Mouse (Mus musculus): ENCODE measurements around the gene Sympk.

The Sympk gene

GRCm38 (mm10) chr7:19024096-19024506, at the start of gene Sympk:
TSS of gene Sympk (plus strand) at chr7:19024377.
- in situ Hi-C loops (cut with MboI; ENCODE audit: unreplicated experiment in 2 of 2), result loop anchor here in 1 of 2 experiments (5.0 kb wide), 1 partner anchor 127 kb away; no protein-coding TSS in a partner anchor

- in situ Hi-C loops (cut with MboI; ENCODE audit: unreplicated experiment in 2 of 2), result no loop called here
Observed at GRCm38 (mm10) chr7:18978381-18978780, 45.8 kb upstream of the Sympk start.

GRCm38 (mm10) chr7:18986503-18986902, 37.7 kb upstream of the Sympk start:
- in situ Hi-C loops (cut with MboI; ENCODE audit: unreplicated experiment in 2 of 2), result loop anchor here in 1 of 2 experiments (10.0 kb wide), 1 partner anchor 72 kb away; the partner anchor contains the start of gene Ccdc61

GRCm38 (mm10) chr7:18987100-18987499, 37.1 kb upstream of the Sympk start, which contains the start of gene Nanos2:
TSS of gene Nanos2 (plus strand) at chr7:18987400.
- in situ Hi-C loops (cut with MboI; ENCODE audit: unreplicated experiment in 2 of 2), result loop anchor here in 1 of 2 experiments (10.0 kb wide), 1 partner anchor 72 kb away; the partner anchor contains the start of gene Ccdc61

DNA sequence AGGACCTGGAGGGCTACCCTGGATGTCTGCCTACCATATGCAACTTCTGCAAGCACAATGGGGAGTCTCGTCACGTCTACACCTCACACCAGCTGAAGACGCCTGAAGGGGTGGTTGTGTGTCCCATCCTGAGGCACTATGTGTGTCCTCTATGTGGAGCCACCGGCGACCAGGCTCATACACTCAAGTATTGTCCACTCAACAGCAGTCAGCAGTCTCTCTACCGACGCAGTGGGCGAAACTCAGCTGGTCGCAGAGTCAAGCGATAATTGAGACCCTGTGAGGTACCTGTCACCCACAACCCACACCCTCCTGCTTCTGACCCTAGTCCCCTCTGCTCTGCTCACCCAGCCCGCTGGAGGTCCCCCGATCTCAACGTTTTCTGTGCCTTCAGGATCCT, 36.4 kb upstream of the Sympk start:
- in situ Hi-C loops (cut with MboI; ENCODE audit: unreplicated experiment in 2 of 2), result loop anchor here in 1 of 2 experiments (10.0 kb wide), 1 partner anchor 73 kb away; the partner anchor contains the start of gene Ccdc61

DNA sequence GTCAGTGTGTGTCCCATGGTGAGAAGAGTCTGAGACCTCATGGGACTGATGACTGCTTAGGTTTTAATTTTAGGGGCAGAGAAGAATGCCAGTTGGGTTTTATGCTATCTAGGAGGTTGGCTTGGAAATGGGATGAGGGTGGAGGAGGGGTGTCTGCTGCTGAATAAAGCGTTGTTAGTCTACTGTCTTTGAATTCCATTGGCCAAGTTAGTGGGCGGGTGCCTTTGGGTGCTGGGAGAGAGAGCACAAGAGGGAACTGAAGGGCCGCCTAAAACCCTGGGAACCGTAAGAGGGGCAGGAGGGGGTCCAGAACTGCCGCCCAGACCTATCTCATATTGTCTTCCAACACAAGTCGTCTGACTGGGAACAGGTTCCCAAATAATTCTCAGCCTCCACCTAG, 35.4 kb upstream of the Sympk start:
- in situ Hi-C loops (cut with MboI; ENCODE audit: unreplicated experiment in 2 of 2), result loop anchor here in 1 of 2 experiments (10.0 kb wide), 1 partner anchor 74 kb away; the partner anchor contains the start of gene Ccdc61

- in situ Hi-C loops (cut with MboI; ENCODE audit: unreplicated experiment in 2 of 2), result loop anchor here in 1 of 2 experiments (10.0 kb wide), 1 partner anchor 75 kb away; the partner anchor contains the start of gene Ccdc61
Observed at GRCm38 (mm10) chr7:18989995-18990394, 34.2 kb upstream of the Sympk start.

DNA sequence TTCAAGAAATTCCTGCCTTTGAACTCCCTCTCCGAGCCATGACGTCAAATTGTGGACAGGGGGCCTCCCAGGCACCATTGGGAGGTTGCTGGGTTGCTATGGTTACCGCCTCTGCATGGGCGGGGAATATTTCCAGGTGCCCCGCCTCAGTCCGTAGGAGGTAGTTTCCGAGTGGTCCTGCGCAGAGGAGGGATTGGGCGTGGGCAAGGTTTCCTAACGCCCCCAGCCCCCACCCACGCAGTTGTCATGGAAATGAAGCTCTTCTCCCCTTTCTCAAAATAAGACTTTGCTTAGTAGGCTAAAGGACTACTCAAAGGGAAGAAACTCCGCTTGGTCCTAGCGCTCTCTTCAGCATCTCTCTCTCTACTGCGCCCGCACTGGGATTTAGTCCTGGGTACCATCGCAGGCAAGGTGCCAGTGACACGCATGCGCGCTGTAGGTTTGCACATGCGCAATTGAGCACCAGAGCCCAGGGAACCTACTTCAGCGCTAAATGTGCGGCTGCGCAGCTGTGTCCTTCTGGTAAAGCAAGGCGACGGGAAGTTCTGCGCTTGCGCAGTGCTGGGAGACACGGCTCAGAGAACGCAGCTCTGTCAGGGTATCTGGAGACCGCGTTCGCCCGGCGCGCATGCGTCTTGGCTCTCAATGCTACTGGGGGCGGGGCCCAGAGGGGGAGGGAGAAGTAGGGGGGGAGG, 33.4 kb upstream of the Sympk start, which contains the start of gene Mypop:
Gene Mypop, plus strand, starts transcription at position 645 of the 695 bp plus-strand sequence.
- in situ Hi-C loops (cut with MboI; ENCODE audit: unreplicated experiment in 2 of 2), result no loop called here

- in situ Hi-C loops (cut with MboI; ENCODE audit: unreplicated experiment in 2 of 2), result no loop called here
Observed at GRCm38 (mm10) chr7:18991660-18992293, 32.4 kb upstream of the Sympk start.

GRCm38 (mm10) chr7:18992294-18992675, 31.9 kb upstream of the Sympk start:
- in situ Hi-C loops (cut with MboI; ENCODE audit: unreplicated experiment in 2 of 2), result no loop called here

DNA sequence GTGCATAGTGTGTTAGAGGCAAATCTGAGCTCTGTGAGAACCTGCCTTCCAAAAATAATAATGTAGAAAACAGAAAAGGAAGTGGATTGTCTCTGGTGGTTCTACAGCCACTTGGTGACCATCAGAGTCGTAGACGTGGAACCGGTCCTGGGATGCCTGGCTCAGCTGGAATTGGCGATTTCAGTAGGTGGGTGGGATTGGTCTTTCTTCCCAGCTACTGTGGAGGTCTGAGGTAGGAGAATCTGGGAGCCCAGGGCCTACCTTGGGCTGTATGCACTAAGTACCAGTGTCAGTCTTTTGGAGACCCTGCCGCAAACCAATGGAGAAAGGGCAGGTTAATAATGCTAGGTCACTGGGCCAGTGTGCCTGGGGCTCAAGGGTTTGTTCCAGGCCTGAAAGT, 31.1 kb upstream of the Sympk start:
- in situ Hi-C loops (cut with MboI; ENCODE audit: unreplicated experiment in 2 of 2), result no loop called here

GRCm38 (mm10) chr7:18998835-18999234, 25.3 kb upstream of the Sympk start:
- in situ Hi-C loops (cut with MboI; ENCODE audit: unreplicated experiment in 2 of 2), result no loop called here

DNA sequence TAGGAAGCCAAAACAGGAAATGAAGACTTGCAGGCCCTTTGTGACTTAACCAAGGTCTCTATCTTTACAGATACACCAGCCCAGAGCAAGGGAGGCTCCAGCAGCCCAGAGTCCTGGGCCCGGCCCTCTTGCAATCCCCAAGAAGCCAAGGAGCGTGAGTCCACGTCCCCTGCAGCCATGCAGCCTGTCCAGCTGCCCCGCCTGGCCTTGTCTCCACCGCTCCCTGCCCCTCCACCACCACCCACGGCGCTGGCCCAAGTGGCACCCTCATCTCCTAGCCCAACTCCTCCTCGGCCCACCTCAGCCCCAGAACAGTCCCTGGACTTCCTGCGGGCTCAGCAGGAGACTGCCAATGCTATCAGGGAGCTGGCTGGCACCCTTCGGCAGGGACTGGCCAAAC, 23.8 kb upstream of the Sympk start:
- in situ Hi-C loops (cut with MboI; ENCODE audit: unreplicated experiment in 2 of 2), result no loop called here

DNA sequence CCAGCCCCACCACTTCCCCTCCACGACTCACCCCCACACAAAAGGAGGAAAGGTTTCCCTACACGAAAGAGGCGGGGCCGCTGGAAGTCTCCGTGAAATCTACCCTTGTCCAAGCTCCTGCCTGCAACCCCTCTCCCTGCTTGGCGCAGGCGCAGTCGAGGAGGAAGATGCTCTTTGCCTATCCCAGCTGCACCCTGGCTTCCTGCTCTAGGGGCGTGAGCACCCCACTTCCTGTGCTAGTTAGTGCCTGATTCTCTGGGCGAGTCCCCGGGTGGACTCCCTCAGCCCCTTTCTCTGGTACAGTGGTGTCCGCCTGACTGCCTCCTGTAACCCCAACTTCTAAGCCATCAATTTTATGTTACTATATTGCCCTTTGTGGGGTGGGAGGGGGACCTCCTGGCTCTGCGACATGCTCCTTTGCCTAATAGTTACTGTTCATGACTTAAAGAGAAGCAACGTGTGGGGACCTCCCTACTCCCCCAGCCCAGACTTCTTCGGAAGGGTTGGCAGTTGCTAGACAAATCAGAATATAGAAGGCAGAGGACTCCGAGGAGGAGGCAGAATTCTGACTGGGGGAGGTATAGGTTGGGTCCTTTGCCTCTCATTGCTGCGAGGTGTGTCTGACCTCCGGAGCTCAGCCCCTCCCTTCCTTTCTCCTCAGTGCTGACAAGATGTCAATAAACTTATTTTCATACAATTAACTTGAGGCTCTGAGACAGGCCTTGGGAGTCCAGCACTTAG, 22.9 kb upstream of the Sympk start:
- in situ Hi-C loops (cut with MboI; ENCODE audit: unreplicated experiment in 2 of 2), result no loop called here

DNA sequence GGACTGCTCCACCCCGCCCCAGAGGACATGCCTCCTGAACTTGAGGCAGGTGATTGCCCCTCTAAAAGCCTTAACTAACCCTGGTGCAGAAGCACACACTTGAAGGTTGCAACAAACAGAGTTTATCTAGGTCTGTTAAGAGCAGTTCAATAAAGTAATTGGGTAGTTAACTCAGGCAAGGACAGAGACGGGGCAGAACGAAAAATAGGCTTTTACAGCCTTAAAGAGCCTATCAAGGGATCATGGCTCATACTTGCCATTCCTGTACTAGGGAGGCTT, 22.4 kb upstream of the Sympk start:
- in situ Hi-C loops (cut with MboI; ENCODE audit: unreplicated experiment in 2 of 2), result no loop called here

DNA sequence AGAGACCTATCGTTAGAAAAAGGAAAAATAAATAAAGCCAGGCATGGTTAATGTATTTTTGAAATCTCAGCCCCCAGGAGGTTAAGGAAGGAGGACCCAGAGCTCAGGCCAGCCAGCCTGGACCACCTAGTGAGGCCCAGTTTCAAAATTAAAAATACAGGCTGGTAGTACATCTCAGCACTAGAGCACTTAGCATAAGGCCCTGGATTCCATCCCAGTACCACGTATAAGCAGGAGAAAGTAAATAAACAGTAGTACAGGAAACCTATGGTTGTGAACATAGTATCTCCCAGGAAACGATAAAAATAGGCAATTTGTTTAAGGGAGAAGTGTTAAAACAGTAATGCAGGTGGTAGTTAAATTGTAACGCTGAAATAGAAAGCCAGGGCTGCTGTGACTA, 22.1 kb upstream of the Sympk start:
- in situ Hi-C loops (cut with MboI; ENCODE audit: unreplicated experiment in 2 of 2), result no loop called here

DNA sequence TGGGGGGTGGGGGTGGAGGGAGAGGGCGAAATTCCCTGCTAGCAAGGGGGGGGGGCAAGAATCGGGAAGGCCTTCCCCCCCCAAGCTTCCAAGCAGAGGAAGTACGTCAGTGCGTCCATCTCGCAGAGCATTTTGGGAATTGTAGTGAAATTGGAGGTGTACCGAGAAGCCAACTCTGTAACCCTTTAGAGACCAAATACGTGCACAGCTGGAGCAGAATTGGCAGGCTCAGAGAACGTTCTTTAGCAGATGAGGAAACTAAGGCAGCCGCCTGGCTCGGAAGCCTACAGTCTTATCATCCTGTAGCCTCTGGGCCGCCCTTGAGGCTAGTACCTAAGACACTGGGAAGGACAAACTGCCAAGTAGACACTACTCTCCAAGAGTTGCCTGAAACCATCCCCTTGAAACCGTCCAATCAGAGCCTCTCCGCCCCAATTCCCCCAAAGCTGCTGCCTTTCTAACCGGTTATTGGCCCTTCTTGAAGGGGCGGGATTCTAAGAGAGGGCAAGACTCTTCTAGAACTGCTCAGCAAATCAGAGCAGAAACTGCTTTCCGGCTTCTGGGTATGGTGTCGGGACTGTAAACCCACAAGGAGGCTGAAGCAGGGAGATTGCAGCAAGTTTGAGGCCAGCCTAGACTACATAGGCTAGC, 21.2 kb upstream of the Sympk start:
- in situ Hi-C loops (cut with MboI; ENCODE audit: unreplicated experiment in 2 of 2), result no loop called here

DNA sequence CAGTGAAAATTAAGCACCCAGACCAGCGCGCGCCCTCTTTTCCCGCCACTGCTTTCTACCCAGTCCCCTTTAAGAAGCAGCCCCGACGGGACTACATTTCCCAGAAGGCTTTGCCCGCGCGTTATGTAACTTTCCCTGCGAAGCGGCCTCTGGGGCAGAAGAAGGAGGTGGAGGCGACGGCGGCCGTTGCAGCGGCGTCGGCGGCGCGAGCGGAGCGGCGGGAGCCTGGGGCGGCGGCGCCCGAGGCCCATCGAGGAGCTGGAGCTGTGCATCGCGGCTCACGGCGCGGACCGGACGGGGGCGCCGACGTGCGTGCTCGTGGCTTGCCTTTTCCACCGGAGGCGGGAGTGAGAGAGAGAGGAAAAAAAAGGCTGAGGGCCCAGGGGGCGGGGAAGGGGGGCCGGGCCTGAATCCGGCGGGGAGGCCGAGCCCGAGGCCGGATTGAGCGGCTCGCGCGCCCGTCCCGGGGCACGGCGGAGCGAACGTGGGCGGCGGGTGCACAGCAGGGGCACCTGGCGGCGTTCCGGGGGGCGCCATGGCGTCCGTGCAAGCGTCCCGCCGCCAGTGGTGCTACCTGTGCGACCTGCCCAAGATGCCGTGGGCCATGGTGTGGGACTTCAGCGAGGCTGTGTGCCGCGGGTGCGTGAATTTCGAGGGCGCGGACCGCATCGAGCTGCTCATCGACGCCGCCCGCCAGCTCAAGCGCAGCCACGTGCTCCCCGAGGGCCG, 20.1 kb upstream of the Sympk start, which contains the start of gene Irf2bp1:
Gene Irf2bp1, plus strand, starts transcription at position 143 of the 729 bp plus-strand sequence.
- in situ Hi-C loops (cut with MboI; ENCODE audit: unreplicated experiment in 2 of 2), result no loop called here

- in situ Hi-C loops (cut with MboI; ENCODE audit: unreplicated experiment in 2 of 2), result loop anchor here in 1 of 2 experiments (5.0 kb wide), 1 partner anchor 88 kb away; the partner anchor contains the start of gene Six5
Observed at GRCm38 (mm10) chr7:19004631-19005079, 19.5 kb upstream of the Sympk start.
